Mouse (Mus musculus): ENCODE data around the gene Tmprss6.

DNA sequence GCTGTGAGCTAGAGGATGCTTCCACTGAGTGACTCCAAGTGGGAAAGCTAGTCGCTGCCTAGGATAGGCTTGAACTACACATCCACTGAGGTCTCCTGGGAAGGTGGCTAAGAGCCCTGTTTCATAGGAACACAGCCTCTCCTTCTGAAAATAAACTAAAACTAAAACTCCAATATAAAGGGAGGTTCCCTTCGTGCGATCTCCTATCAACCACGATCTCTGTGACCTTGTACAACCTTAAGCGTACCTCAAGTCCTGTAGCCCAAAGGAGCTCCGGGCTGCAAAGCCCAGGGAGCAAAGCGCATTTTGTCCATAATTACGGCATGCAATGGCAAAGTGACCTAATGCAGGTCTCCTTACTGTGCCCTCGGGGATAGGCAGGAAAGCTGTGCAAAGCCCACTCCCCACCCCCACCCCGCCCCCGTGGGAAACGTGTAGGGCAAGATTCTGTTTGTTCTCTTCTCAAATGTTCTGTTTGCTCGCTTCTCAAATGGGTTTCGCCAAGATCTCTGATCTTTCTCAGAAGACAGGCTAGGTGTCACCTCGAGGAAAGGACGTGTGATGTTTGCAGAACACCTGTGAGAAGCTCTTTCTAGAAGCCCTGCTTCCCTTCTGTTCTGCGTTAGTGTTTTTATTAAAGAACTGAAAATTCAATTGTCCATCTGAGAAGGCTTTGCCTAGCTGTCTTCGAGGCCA, 34.2 kb upstream of the Tmprss6 start:
- no peak for TF ChIP-seq CTCF (IDR thresholded peaks at IDR 0.05; ENCODE audit: low read depth, low read length)
- no peak for TF ChIP-seq GATA1 (IDR thresholded peaks at IDR 0.05; ENCODE audit: borderline replicate concordance, low read length)
- TF ChIP-seq POLR2AphosphoS5 (IDR thresholded peaks at IDR 0.05; ENCODE audit: insufficient replicate concordance, low read depth, low read length) = no peak
- TF ChIP-seq TAL1 (conservative IDR thresholded peaks at IDR 0.05; ENCODE audit: low read depth, low read length) = no peak

All from G1E (cell line).